Mouse (Mus musculus): ENCODE results near the gene Sh3bp1. TPM values are rescaled to one million over a fixed set of nuclear protein-coding genes. Genes with fewer than 3 reads are reported as not detected.

Gene Sh3bp1
- polyA plus RNA-seq, 1 experiment from 2014 or later = 14.2 TPM

DNA sequence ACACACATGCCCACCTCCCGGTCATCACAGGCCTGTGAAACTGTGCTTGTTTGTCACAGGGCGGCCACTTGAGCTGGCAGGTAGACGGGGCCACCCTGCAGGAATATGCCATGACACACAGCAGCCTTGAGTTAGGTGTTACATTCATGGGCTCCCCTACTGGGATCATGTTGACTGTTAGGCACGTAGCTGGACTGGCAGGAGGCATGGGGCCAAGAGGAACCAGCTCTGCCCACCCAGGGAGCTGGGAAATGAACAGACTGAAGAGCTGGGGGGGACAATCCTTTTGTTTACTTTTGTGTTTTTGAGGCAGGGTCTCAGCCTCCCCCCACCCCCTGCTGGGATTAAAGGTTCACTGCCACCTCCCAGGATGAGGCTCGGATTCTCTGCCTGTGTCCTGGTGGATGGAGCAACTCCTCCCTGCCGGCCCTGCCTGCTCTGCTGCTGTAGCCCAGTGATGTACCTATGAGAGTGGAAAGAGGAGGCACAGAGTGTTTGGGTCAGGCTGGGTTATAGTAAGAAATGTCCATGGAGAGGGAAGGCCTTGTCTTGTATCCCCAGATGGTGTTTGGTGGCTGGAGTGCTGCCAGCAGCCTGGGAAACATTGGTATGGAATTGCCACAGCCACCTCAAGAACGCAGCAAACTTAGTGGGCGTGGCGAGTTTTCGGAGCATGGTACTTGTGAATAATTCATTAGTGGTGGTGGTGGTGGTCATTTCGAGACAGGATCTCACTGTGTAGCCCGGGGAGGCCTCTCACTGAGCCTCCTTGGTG, 16.7 kb downstream of the Sh3bp1 start:
- H3K9ac ChIP-seq (ENCODE audit: low read depth, low read length) = no peak overlapping the region
- no peaks in the 10 kb centered on the region for H3K9me3 ChIP-seq (replicated peaks; ENCODE audit: control insufficient read depth, low read length)
- no peaks in the 10 kb centered on the region; the same call in none of the 2 replicates for H3K36me3 ChIP-seq (ENCODE audit: control insufficient read depth, insufficient read depth)
- 0 out of 2 replicates have a peak overlapping the region, but pooled peaks have one; percentile 6 for H3K4me3 ChIP-seq (ENCODE audit: low read depth, low read length)
- no peak for ATAC-seq (ENCODE audit: low read depth)
- H3K27me3 ChIP-seq (ENCODE audit: control insufficient read depth, insufficient read depth, low read depth, low read length) = no peaks in the 10 kb centered on the region
- no peak overlapping the region for H3K27ac ChIP-seq (ENCODE audit: low read length)
- 81% methylated on average over 12 of the region's 12 CpGs for WGBS (ENCODE audit: insufficient replicate concordance)
- peak overlapping the region; percentile 4; the same call in 1 of the 2 replicates for H3K4me2 ChIP-seq (ENCODE audit: low read depth, low read length)
- peaks cover 40% of the 10 kb centered on the region for H3K4me1 ChIP-seq (ENCODE audit: control insufficient read depth, low read depth, low read length)

DNA sequence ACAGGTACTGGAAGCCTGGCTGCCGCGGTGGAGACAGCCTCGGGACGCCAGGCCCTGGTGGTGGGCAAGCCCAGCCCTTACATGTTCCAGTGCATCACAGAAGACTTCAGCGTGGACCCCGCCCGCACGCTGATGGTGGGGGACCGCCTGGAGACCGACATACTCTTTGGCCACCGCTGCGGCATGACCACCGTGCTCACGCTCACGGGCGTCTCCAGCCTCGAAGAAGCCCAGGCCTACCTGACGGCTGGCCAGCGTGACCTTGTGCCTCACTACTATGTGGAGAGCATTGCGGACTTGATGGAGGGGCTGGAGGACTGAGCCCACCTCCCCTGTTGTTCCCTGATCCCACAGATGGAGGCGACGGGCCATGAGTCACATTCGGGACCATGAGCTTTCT, 18.6 kb downstream of the Sh3bp1 start:
- Histone ChIP-seq H3K9ac (ENCODE audit: low read depth, low read length) (no peak overlapping the region), H3K4me1 (ENCODE audit: control insufficient read depth, low read depth, low read length) (peaks cover 49% of the 10 kb centered on the region), H3K9me3 (replicated peaks; ENCODE audit: control insufficient read depth, low read length) (no peaks in the 10 kb centered on the region), H3K4me2 (ENCODE audit: low read depth, low read length) (no peak overlapping the region), H3K36me3 (ENCODE audit: control insufficient read depth, insufficient read depth) (no peaks in the 10 kb centered on the region), H3K27ac (ENCODE audit: low read length) (no peak overlapping the region), H3K27me3 (ENCODE audit: control insufficient read depth, insufficient read depth, low read depth, low read length) (no peaks in the 10 kb centered on the region), H3K4me3 (ENCODE audit: low read depth, low read length) (no peak overlapping the region)
- ATAC-seq (ENCODE audit: low read depth) = no peak
- 90% methylated on average over 23 of the region's 23 CpGs for WGBS (ENCODE audit: insufficient replicate concordance)

DNA sequence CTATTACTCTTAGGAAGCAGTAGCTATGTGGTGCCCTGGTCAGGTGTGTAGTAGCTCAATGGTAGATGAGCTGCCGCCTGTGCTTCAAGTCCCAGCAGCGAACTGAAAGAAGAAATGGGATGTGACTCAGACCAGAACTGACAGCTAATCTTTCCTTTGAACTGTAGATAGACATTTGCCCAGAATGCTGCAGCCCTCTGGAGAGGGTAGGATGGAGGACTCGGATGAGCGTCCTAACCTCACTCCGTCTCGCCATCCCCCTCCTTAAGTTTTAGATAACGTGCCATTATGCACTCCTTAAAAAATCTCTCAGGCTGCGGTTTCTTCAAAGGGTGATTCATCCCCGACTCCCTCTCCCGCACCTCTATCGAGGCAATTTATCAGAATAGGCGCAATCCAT, 20.3 kb downstream of the Sh3bp1 start:
- H3K36me3 ChIP-seq (ENCODE audit: control insufficient read depth, insufficient read depth) = no peaks in the 10 kb centered on the region
- no peak overlapping the region for H3K4me2 ChIP-seq (ENCODE audit: low read depth, low read length)
- 73% methylated on average over 12 of the region's 12 CpGs for WGBS (ENCODE audit: insufficient replicate concordance)
- no peaks in the 10 kb centered on the region for H3K27me3 ChIP-seq (ENCODE audit: control insufficient read depth, insufficient read depth, low read depth, low read length)
- H3K4me1 ChIP-seq (ENCODE audit: control insufficient read depth, low read depth, low read length) = peaks cover 49% of the 10 kb centered on the region
- H3K9ac ChIP-seq (ENCODE audit: low read depth, low read length) = no peak overlapping the region
- H3K4me3 ChIP-seq (ENCODE audit: low read depth, low read length) = no peak overlapping the region
- ATAC-seq (ENCODE audit: low read depth) = no peak
- no peaks in the 10 kb centered on the region for H3K9me3 ChIP-seq (replicated peaks; ENCODE audit: control insufficient read depth, low read length)
- no peak overlapping the region for H3K27ac ChIP-seq (ENCODE audit: low read length)

DNA sequence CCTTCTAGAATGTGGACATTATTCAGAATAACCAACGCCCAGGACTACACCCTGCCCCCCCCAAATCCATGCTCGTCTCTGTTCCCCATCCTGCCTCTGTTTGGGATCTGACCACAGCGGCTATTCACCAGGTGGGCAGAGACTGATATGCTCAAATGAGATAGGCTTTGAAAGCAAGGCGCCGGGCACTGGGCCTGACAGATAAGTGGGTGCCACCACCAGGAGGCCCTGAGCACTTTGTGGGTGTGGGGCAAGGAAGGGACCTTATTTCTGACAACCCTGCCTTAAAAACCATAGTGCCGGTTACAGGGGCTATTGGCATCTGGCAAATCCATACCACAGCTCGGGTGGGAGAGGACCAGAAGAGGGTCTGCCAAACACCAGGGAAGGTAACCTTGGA, 23.1 kb downstream of the Sh3bp1 start:
- peak overlapping the region; percentile 58 for H3K4me2 ChIP-seq (ENCODE audit: low read depth, low read length)
- peaks cover 62% of the 10 kb centered on the region for H3K4me1 ChIP-seq (ENCODE audit: control insufficient read depth, low read depth, low read length)
- no peaks in the 10 kb centered on the region for H3K9me3 ChIP-seq (replicated peaks; ENCODE audit: control insufficient read depth, low read length)
- peak overlapping the region; percentile 52 for H3K4me3 ChIP-seq (ENCODE audit: low read depth, low read length)
- WGBS (ENCODE audit: insufficient replicate concordance) = 20% methylated on average over 7 of the region's 7 CpGs
- peak overlapping the region; percentile 97 for H3K27ac ChIP-seq (ENCODE audit: low read length)
- H3K36me3 ChIP-seq (ENCODE audit: control insufficient read depth, insufficient read depth) = no peaks in the 10 kb centered on the region
- ATAC-seq (ENCODE audit: low read depth) = peak; percentile 86
- H3K9ac ChIP-seq (ENCODE audit: low read depth, low read length) = peak overlapping the region; percentile 71
- H3K27me3 ChIP-seq (ENCODE audit: control insufficient read depth, insufficient read depth, low read depth, low read length) = no peaks in the 10 kb centered on the region

DNA sequence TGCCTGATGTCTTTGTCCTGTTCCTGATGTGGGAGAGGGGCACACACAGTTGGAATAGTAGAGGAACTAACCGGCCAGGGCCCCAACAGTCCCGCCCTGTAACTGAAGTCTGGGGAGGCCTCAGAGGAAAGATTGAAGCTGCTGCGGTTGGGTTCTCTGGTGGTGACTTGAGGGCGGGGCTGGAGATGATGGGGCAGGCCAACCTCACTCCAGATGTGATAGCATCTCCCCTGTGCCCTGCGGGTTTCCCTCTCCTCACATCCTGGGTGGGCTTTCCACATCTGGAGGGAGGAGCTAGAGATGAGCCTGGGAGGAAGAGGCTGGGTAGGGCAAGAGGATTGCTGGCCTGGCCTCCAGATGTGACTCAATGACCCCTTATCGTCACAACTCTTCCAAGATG, 24.0 kb downstream of the Sh3bp1 start:
- Histone ChIP-seq H3K4me3 (ENCODE audit: low read depth, low read length) (peak overlapping the region; percentile 52), H3K9ac (ENCODE audit: low read depth, low read length) (peak overlapping the region; percentile 71), H3K9me3 (replicated peaks; ENCODE audit: control insufficient read depth, low read length) (no peaks in the 10 kb centered on the region), H3K36me3 (ENCODE audit: control insufficient read depth, insufficient read depth) (no peaks in the 10 kb centered on the region), H3K27ac (ENCODE audit: low read length) (peak overlapping the region; percentile 97), H3K27me3 (ENCODE audit: control insufficient read depth, insufficient read depth, low read depth, low read length) (no peaks in the 10 kb centered on the region), H3K4me2 (ENCODE audit: low read depth, low read length) (peak overlapping the region; percentile 58), H3K4me1 (ENCODE audit: control insufficient read depth, low read depth, low read length) (peaks cover 71% of the 10 kb centered on the region)
- peak; percentile 76 for ATAC-seq (ENCODE audit: low read depth)
- WGBS (ENCODE audit: insufficient replicate concordance) = 14% methylated on average over 6 of the region's 6 CpGs

DNA sequence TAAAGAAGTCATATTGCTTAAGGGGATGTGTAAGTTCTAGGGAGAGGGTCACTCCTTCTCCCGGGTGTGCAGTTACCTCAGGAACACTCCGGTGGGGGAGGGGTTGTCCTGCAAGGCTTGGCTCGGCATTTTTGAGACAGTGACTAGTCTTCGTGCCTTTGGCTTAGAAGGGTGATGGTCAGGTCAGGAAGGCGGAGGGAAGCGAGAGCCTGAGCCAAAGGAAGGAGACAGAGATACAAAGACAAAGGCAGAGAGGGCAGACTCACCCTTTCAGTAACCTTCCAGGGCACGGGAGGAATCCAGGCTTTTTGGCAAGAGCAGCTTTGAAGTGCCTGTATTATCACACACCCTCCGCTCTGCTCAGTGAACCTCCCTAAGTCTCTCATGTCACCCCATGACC, 25.6 kb downstream of the Sh3bp1 start:
- H3K27ac ChIP-seq (ENCODE audit: low read length) = peak overlapping the region; percentile 77
- H3K9me3 ChIP-seq (replicated peaks; ENCODE audit: control insufficient read depth, low read length) = no peaks in the 10 kb centered on the region
- no peaks in the 10 kb centered on the region; the same call in 1 of the 2 replicates for H3K36me3 ChIP-seq (ENCODE audit: control insufficient read depth, insufficient read depth)
- peaks cover 72% of the 10 kb centered on the region for H3K4me1 ChIP-seq (ENCODE audit: control insufficient read depth, low read depth, low read length)
- no peak overlapping the region for H3K4me2 ChIP-seq (ENCODE audit: low read depth, low read length)
- no peak overlapping the region for H3K4me3 ChIP-seq (ENCODE audit: low read depth, low read length)
- no peak overlapping the region; the same call in 1 of the 2 replicates for H3K9ac ChIP-seq (ENCODE audit: low read depth, low read length)
- ATAC-seq (ENCODE audit: low read depth) = no peak
- H3K27me3 ChIP-seq (ENCODE audit: control insufficient read depth, insufficient read depth, low read depth, low read length) = no peaks in the 10 kb centered on the region
- WGBS (ENCODE audit: insufficient replicate concordance) = 48% methylated on average over 8 of the region's 8 CpGs

DNA sequence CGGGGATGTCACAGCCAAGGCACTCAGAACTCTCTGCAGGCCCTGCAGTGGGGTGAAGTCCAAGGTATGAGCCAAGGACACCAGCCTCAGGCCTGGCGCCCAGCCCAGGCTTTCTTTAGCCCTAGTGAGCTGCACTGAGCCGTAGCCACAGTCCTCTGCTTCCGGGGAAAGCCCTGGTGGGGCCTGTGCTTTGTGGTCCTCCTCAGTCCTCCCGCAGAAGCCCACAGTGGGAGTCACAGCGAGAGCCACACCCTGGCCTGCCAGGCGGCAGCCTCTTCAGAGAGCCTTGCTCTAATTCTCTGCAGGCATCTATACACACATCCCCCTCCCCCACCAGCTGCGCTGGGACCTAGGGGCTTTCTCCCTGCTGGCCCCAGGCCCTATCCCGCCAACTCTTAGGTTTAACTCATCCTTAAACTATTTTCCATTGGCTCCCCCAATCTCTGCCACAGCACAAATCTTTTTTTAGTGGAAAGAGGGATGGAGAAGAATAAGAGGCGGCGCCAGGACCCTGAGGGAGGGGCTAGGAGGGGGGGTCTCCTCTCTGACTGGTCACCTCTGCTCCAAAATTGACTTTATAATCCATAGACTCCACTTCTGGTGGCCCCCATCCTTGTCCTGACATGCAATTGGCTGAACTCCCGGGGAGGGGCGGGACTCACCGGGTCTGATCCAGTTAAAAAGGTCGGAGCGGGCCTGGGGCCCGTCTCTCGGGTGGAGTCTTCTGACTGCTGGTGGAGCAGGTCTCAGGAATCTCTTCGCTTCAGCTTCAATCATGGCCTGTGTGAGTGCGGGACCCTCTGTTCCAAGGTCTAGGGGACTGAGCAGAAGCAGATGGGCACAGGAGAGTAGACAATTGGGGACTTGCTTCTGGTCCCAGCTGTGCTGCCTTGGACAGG, 26.7 kb downstream of the Sh3bp1 start, which contains the start of gene Lgals1:
TSS of gene Lgals1 (plus strand) at position 705 of the 899 bp plus-strand sequence.
- Histone ChIP-seq H3K27me3 (ENCODE audit: control insufficient read depth, insufficient read depth, low read depth, low read length) (no peaks in the 10 kb centered on the region), H3K36me3 (ENCODE audit: control insufficient read depth, insufficient read depth) (no peaks in the 10 kb centered on the region; the same call in 1 of the 2 replicates), H3K4me3 (ENCODE audit: low read depth, low read length) (peak within 1 kb of the TSS; percentile 63), H3K27ac (ENCODE audit: low read length) (peak within 1 kb of the TSS; percentile 77), H3K4me1 (ENCODE audit: control insufficient read depth, low read depth, low read length) (peaks cover 73% of the 10 kb centered on the region), H3K9ac (ENCODE audit: low read depth, low read length) (peak within 1 kb of the TSS; percentile 66), H3K4me2 (ENCODE audit: low read depth, low read length) (peak within 1 kb of the TSS; percentile 95), H3K9me3 (replicated peaks; ENCODE audit: control insufficient read depth, low read length) (no peaks in the 10 kb centered on the region)
- WGBS (ENCODE audit: insufficient replicate concordance) = 7% methylated on average over 20 of the region's 20 CpGs
- peak; percentile 53 for ATAC-seq (ENCODE audit: low read depth)

DNA sequence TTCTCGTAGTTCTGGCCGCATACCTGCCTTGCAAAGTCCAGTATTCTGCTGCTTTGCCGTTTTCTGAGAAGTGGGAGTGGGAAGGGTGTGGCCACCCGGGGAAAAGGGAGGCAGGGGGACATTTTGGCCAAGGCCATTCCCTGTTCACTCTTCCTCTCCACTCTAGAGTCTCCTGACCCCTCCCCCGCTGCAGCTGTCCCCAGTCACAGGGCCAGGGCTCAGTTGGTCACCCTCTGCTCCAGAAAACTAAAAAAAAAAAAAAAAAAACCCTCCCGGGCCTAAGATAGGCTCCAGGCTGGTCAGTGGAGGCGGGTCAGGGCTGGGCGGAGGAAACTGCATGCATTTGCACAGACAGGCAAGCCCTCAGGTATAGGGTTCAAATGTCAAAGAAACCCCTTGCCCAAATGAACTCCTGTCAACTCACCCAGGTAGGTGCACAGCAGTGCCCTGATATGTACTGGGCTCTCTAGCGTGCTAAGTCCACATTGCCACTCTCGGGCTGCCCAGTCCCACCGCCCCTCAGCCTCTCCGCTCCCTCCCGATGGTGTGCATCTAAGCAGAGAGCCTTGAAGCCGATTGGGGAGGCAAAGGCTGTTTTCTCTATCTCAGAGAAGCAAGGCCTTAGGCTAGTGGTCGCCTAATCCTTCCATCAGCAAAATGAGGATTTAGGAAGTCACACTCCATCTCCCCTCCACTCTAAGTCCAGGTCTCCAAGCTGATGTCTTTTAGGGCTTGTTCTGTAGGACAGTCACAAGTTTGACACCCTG, 27.6 kb downstream of the Sh3bp1 start:
- ATAC-seq (ENCODE audit: low read depth) = no peak
- Histone ChIP-seq H3K4me1 (ENCODE audit: control insufficient read depth, low read depth, low read length) (peaks cover 69% of the 10 kb centered on the region), H3K4me3 (ENCODE audit: low read depth, low read length) (peak overlapping the region; percentile 63)

More for the DNA sequence above, 27.6 kb downstream of the Sh3bp1 start:
- Histone ChIP-seq H3K9me3 (replicated peaks; ENCODE audit: control insufficient read depth, low read length) (no peaks in the 10 kb centered on the region), H3K36me3 (ENCODE audit: control insufficient read depth, insufficient read depth) (no peaks in the 10 kb centered on the region; the same call in 1 of the 2 replicates), H3K27ac (ENCODE audit: low read length) (peak overlapping the region; percentile 75), H3K4me2 (ENCODE audit: low read depth, low read length) (peak overlapping the region; percentile 95), H3K27me3 (ENCODE audit: control insufficient read depth, insufficient read depth, low read depth, low read length) (no peaks in the 10 kb centered on the region), H3K9ac (ENCODE audit: low read depth, low read length) (peak overlapping the region; percentile 66)
- WGBS (ENCODE audit: insufficient replicate concordance) = 7% methylated on average over 15 of the region's 15 CpGs
